Mouse (Mus musculus): ENCODE measurements around the gene Rabepk. TPM values are rescaled to one million over a fixed set of nuclear protein-coding genes. Genes with fewer than 3 reads are reported as not detected.
"Not testable (repeated sequence)": the region's sequence is repeated elsewhere in the genome, so short reads cannot be mapped to it uniquely, and the experiment has no call there.

Gene Rabepk
- total RNA-seq, 2 experiments from 2014 or later, result 32.0 to 34.4 TPM

DNA sequence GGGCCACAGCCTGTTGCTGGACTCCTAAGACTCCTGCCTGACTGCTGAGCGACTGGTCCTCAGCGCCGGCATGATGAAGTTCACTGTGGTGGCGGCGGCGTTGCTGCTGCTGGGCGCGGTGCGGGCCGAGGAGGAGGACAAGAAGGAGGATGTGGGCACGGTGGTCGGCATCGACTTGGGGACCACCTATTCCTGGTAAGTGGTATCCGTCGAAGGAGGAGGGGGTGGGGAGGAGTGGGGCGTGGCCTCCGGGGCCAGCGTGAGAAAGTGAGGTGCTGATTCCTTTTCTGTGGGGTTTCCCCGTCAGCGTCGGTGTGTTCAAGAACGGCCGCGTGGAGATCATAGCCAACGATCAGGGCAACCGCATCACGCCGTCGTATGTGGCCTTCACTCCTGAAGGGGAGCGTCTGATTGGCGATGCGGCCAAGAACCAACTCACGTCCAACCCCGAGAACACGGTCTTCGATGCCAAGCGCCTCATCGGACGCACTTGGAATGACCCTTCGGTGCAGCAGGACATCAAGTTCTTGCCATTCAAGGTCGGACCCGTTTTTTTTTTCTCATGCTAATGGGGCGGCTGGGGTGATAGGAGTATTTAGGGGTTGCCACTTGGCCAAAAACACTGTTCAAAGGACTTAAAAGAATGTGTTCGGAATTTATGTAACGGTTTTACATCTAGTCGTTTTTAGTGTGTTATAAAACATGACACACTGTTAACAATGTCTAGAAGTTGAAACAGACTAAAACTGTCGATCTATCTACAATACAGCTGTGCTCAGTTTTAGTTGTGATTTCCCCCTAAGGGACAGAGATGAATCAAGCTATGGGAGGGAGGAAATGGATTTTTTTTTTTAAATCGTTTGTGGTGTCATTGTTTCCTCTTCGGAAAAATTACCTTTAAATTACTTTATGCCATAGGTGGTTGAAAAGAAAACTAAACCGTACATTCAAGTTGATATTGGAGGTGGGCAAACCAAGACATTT lies 27.2 kb downstream of the Rabepk start:
- intact Hi-C loops (cut with DNase I), result loop anchor here (1.0 kb wide), 1 partner anchor 27 kb away; the partner anchor contains the start of gene Rabepk
- no peak for DNase-seq (ENCODE audit: extremely low spot score in 1 of 2, low spot score in 2 of 2)
- H3K27ac ChIP-seq, result peak overlapping the region; percentile 95
- no peak for TF ChIP-seq CTCF (IDR thresholded peaks at IDR 0.05)
- peak overlapping the region; percentile 72 for H3K4me3 ChIP-seq

DNA sequence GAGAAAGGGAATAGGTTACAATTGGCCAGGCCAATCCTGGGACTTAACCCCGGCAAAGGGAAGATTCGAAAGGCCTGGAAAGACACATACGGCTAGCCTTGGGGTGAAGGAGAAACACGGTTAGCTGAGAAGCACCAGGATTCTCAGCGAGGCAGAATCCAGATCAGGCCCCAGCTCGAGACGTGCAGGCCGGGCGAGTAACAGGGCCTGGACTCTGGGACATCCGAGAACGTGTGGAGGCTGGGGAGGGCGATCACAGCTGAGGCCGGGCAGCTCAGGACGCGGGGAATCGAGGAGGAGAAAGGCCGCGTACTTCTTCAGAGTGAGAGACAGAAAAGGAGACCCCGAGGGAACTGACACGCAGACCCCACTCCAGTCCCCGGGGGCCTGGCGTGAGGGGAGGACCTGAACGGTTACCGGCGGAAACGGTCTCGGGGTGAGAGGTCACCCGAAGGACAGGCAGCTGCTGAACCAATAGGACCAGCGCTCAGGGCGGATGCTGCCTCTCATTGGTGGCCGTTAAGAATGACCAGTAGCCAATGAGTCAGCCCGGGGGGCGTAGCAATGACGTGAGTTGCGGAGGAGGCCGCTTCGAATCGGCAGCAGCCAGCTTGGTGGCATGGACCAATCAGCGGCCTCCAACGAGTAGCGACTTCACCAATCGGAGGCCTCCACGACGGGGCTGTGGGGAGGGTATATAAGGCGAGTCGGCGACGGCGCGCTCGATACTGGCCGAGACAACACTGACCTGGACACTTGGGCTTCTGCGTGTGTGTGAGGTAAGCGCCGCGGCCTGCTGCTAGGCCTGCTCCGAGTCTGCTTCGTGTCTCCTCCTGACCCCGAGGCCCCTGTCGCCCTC lies 28.1 kb downstream of the Rabepk start, which contains the start of gene Hspa5:
Hspa5 (plus strand) TSS at position 603 of the 859 bp plus-strand sequence.
- TF ChIP-seq CTCF (IDR thresholded peaks at IDR 0.05), result no peak
- peak; percentile 99 for DNase-seq (ENCODE audit: extremely low spot score in 1 of 2, low spot score in 2 of 2)
- peak within 1 kb of the TSS; percentile 95 for H3K4me3 ChIP-seq
- peak within 1 kb of the TSS; percentile 95 for H3K27ac ChIP-seq
- intact Hi-C loops (cut with DNase I), result loop anchor here (1.0 kb wide), 2 partner anchors 17 to 28 kb away; partner anchors contain the start of gene Rabepk

DNA sequence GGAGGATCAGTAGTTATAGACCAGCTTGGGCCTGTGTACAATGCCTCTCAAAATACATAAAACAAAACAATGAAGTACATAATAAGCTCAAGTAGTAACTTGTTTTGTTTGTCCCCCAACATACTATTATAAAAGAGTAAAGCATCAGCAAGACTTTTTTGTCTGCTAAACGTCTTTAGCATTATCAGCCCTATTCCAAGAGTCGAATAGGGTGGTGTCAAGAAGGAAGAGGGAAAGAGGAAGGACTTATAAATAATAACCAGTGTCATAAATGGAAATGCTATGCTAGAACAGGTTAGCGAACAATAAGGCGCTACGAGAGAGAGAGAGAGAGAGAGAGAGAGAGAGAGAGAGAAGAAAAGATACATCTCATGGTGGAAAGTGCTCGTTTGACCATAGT lies 28.8 kb downstream of the Rabepk start:
- Histone ChIP-seq H3K4me3 (peak overlapping the region; percentile 95), H3K27ac (peak overlapping the region; percentile 93)
- intact Hi-C loops (cut with DNase I), result loop anchor here (1.0 kb wide), 1 partner anchor 17 kb away; no protein-coding TSS in a partner anchor
- TF ChIP-seq CTCF (IDR thresholded peaks at IDR 0.05), result no peak
- DNase-seq (ENCODE audit: extremely low spot score in 1 of 2, low spot score in 2 of 2), result no peak

DNA sequence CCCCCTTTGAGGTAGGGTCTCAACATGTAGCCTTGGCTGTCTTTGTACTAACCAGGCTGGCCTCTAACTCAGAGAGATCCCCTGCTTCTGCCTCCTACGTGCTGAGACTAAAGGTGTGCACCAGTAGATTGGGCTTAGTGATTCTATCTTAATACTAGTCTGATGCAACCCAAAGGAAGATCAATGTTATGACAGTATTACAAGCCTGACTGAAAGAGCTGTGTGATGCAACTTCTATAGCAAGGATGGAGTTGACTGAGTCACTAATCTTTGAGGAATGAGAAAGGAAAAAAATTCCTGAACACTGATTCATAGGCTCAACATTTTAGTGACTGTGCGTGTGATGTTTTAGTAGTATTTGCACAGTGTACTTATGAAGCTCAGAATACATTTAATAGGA lies 29.7 kb downstream of the Rabepk start:
- TF ChIP-seq CTCF (IDR thresholded peaks at IDR 0.05), result no peak
- intact Hi-C loops (cut with DNase I), result no loop called here
- Histone ChIP-seq H3K4me3 (no peak overlapping the region; the same call in 1 of the 2 replicates), H3K27ac (no peak overlapping the region)
- DNase-seq (ENCODE audit: extremely low spot score in 1 of 2, low spot score in 2 of 2), result no peak

DNA sequence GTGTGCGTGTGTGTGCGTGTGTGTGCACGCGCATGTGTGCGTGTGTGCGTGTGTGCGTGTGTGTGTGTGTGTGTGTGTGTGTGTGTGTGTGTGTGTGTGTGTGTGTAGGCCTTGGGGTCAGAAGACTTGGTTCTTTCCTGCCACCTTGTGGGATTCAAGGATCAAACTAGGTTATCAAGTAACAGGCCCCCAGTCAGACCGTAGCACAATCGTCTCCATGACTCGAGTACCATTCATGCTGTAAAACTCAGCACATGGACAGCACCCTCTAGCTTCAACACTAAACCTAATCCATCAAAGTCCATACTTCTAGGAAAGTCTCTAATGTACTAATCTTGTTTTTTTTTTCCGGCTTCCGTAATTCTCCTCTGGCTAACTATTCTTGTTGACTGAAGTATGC lies 34.9 kb downstream of the Rabepk start:
- no peak overlapping the region for H3K27ac ChIP-seq
- no peak; the same call in 1 of the 2 replicates for TF ChIP-seq CTCF (IDR thresholded peaks at IDR 0.05)
- H3K4me3 ChIP-seq, result no peak overlapping the region
- intact Hi-C loops (cut with DNase I), result no loop called here
- DNase-seq (ENCODE audit: extremely low spot score in 1 of 2, low spot score in 2 of 2), result no peak

DNA sequence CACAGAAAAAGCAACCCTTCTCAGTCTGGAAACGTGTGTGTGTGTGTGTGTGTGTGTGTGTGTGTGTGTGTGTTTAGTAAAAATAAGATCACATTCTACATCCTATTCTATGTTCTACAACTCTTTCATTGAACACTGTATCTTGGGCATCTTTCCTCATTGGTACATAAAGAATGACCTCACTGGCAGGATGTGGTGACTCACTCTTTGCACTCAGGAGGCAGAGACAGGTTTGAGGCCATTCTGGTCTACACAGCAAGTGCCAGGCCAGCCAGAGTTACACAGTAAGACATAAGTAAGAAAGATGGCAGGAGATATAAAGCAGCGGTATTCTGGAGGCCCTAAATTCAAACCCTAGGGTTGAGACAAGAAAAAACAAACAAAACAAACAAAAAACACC lies 36.8 kb downstream of the Rabepk start:
- no peak for DNase-seq (ENCODE audit: extremely low spot score in 1 of 2, low spot score in 2 of 2)
- TF ChIP-seq CTCF (IDR thresholded peaks at IDR 0.05), result no peak
- intact Hi-C loops (cut with DNase I), result no loop called here

DNA sequence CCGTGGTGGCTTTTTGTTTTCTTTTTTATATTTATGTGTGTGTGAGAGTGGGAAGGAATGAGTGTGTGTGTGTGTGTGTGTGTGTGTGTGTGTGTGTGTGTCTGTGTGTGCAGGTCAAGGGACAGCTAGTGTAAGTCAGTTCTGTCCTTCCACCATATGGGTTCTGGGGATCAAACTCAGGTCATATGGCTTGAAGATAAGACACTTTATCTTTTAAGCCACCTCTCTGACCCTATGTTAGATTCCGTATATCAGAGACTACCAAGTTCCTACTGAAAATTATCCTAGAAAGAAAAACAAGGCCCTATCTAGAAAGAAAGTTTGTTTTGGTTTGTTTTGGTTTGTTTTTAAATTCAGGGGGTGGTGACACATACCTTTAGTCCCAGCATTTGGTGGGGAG lies 37.5 kb downstream of the Rabepk start:
- DNase-seq (ENCODE audit: extremely low spot score in 1 of 2, low spot score in 2 of 2), result no peak
- intact Hi-C loops (cut with DNase I), result no loop called here
- TF ChIP-seq CTCF (IDR thresholded peaks at IDR 0.05), result no peak

More for the DNA sequence above, 36.8 kb downstream of the Rabepk start:
- Histone ChIP-seq H3K4me3 (no peak overlapping the region), H3K27ac (no peak overlapping the region)

DNA sequence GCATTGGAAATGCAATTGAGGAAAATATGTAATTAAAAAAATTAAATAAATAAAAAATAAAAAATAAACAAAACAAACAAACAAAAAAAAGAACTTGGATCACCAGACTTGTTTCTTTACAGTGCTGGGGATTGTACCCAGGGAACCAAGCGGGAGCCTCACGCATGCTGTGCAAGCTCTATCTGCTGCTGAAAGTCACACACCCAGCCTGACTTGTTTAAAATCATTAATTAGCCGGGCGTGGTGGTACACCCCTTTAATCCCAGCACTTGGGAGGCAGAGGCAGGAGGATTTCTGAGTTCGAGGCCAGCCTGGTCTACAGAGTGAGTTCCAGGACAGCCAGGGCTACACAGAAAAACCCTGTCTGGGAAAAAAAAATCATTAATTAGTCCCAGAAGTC lies 38.4 kb downstream of the Rabepk start:
- H3K4me3 ChIP-seq; DNase-seq (ENCODE audit: extremely low spot score in 1 of 2, low spot score in 2 of 2); H3K27ac ChIP-seq; intact Hi-C loops (cut with DNase I): not testable (repeated sequence)

More for the DNA sequence above, 37.5 kb downstream of the Rabepk start:
- Histone ChIP-seq H3K4me3 (no peak overlapping the region), H3K27ac (no peak overlapping the region)

DNA sequence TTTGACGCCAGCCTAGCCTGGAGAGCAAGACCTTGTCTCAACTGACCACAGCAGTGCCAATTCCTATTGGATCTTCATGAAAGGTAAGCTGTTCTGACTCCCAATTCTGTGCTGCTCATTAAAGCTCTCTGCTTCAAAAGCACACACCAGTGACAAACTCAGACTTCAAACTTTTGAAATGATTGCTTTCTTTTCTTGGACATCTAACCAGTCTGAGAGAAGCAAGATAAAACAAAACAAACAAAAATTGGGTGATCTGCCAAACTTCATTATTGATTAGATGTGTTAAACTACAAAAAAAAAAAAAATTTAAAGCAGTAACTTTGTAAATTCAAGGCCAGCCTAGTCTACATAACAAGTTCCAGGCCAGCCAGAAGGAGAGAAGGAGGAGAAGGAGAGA lies 42.4 kb downstream of the Rabepk start:
- H3K4me3 ChIP-seq, result no peak overlapping the region
- H3K27ac ChIP-seq, result no peak overlapping the region
- intact Hi-C loops (cut with DNase I), result no loop called here
- DNase-seq (ENCODE audit: extremely low spot score in 1 of 2, low spot score in 2 of 2), result no peak
- no peak for TF ChIP-seq CTCF (IDR thresholded peaks at IDR 0.05)

DNA sequence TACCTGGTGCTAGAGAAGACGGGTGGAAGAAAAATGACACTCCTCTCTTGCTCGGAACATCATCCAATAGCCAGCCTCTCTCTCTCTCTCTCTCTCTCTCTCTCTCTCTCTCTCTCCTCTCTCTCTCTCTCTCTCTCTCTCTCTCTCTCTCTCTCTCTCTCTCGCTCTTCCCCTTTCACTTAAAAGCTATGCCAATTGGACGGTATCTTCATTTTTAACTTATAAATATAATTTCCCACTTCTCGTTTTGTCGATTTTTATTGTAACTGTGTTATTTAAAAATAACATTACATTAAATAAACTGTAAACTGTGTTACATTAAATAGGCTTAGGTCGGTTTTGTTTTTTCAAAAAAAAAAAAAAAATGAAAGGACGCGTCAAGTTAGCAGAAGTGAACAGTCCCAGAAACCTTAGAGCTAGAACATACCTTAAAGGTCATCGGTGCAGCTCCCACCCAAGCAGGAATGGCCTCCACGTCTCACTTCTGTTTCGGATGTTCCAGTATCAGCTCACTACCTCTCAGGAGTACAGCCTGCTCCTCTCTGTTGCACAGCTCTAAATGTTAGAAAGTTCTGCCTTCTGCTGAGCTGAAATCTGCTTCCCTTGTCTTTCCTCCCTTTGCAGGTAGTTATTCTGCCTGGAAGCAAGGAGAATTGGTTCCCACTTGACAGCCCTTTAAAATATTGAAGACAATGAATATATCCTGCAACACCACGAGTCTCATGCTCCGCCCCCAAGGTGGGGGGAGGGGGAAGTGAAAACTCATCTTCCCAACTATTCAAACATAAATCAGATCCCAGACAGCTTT lies 45.0 kb downstream of the Rabepk start, which contains the start of gene Gapvd1:
Gapvd1 (minus strand) TSS at position 682 of the 808 bp plus-strand sequence.
- no peak for TF ChIP-seq CTCF (IDR thresholded peaks at IDR 0.05)
- peak within 1 kb of the TSS; percentile 91 for H3K27ac ChIP-seq
- peak in 1 of 2 experiments; percentile 21 for DNase-seq (ENCODE audit: extremely low spot score in 1 of 2, low spot score in 2 of 2)
- intact Hi-C loops (cut with DNase I), result loop anchor here (1.0 kb wide), 1 partner anchor 17 kb away; the partner anchor contains the start of gene Hspa5
- peak within 1 kb of the TSS; percentile 81 for H3K4me3 ChIP-seq

Data from left cerebral cortex, adult 2 months (tissue).